Mouse (Mus musculus) hindbrain, embryonic 15.5 days (tissue): ENCODE measurements around the gene Tspoap1. TPM values are rescaled to one million over a fixed set of nuclear protein-coding genes. Genes with fewer than 3 reads are reported as not detected.
A peak's percentile ranks its signal among the peaks of the same experiment; 100 is the strongest.

ENCODE experiments used
- ATAC-seq: fragments of 200-750 bp; cut with Nextera tagmentation; 2 replicates; pipeline ENCODE4 v1.8.0; 2017; ENCODE audit warnings: low read depth, moderate number of reproducible peaks, moderate TSS enrichment; ENCODE audit not compliant: low FRiP score
- H3K27ac ChIP-seq: fragments of 300-500 bp; sonication (generic); replicated peaks from 2 replicates; pipeline ENCODE4 v1.5.1; 2015; ENCODE audit warnings: mild to moderate bottlenecking, inconsistent platforms
- H3K27me3 ChIP-seq: fragments of 300-500 bp; sonication (generic); 2 replicates; pipeline ENCODE4 v1.6.1; 2015; ENCODE audit warnings: control low read depth, inconsistent platforms
- H3K36me3 ChIP-seq: fragments of 300-500 bp; sonication (generic); 2 replicates; pipeline ENCODE4 v1.6.1; 2015; ENCODE audit warnings: control low read depth, inconsistent platforms
- H3K4me1 ChIP-seq: fragments of 300-500 bp; sonication (generic); replicated peaks from 2 replicates; pipeline ENCODE4 v1.6.1; 2015; ENCODE audit warnings: control low read depth, inconsistent platforms
- H3K4me2 ChIP-seq: fragments of 300-500 bp; sonication (generic); 2 replicates; pipeline ENCODE4 v1.6.1; 2015; ENCODE audit warnings: moderate library complexity, mild to moderate bottlenecking, inconsistent platforms
- H3K4me3 ChIP-seq: fragments of 300-500 bp; sonication (generic); 2 replicates; pipeline ENCODE4 v1.5.1; 2015; ENCODE audit warnings: mild to moderate bottlenecking, inconsistent platforms
- H3K9ac ChIP-seq: fragments of 300-500 bp; sonication (generic); 2 replicates; pipeline ENCODE4 v1.6.1; 2015; ENCODE audit warnings: inconsistent platforms
- H3K9me3 ChIP-seq: fragments of 300-500 bp; sonication (generic); 2 replicates; pipeline ENCODE4 v1.6.1; 2016; ENCODE audit warnings: control low read depth, inconsistent platforms
- WGBS: fragments of 180-500 bp; shearing (Covaris S2); methylation state at CpG from one replicate; pipeline ENCODE4 v1.1.7; 2015; 5-methylcytosine and 5-hydroxymethylcytosine counted together
- polyA plus RNA-seq: library from polyadenylated mRNA; unstranded; fragments of >200 nt; fragmentation: Nextera tagmentation; extraction: Ambion mirVana; gene quantifications from 2 replicates; pipeline ENCODE4 v1.2.1, GENCODE M21; 2015

Gene Tspoap1
- polyA plus RNA-seq, 1 experiment from 2014 or later, result 50.4 TPM

DNA sequence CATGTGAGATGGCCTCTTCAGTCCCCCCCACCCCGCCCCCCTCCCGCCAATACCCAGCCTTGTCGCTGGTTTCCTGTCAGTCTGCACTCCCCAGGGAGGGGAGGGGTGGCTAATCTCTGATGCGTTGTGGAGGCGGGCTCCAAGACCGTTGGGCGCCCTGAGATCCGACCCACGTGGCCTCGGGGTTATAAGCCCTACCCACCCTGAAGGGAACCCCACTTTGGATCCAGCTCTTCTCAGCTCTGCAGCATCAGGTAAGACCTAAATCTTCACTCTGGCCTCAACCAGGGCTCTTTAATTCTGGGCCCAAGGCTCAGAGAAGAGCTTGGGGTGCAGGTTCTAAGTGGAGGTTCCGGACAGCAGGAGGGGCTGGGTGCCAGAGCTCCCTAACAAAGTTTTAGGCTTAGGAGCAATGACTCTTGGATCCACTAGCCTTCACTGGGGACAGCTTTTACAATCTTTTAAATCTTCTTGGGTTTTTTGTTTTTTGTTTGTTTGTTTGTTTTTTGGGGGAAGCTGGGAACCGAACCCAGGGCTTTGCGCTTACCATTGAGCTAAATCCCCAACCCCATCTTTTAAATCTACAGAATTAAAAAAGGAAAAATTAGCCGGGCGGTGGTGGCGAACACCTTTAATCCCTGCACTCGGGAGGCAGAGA lies 4.9 kb upstream of the Tspoap1 start:
- H3K27ac ChIP-seq, result no peak overlapping the region
- 83% methylated on average over 17 of the region's 17 CpGs for WGBS
- no peak for ATAC-seq

DNA sequence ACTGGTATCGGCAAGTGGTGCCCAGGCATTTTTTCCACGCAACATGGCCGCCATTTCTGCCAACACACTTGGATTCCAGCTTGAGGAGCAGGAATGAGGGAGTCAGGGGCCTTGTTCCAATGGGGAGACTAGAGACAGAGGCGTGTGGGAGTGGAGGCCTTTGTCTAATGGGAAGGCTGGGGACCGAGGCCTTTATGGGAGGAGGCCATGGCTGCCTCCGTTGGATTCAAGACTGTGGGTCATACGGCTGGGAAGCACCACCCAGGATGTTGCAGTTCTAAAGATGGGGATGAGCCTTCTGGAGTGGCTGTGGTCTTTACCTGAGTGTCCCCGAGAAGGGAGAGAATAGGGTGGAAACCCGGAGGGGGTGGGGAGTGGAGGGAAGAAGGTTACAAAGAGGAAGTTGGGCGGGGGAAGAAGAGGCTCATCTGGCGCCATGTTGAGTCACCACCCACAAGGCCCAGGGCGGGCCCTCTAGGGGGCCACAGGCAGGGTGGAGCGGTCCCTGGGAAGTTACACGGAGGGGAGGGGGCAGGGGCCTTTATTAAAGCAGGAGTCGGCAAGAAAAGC lies 4.0 kb upstream of the Tspoap1 start:
- Histone ChIP-seq H3K9ac (no peak overlapping the region), H3K4me2 (no peak overlapping the region), H3K27me3 (no peaks in the 10 kb centered on the region), H3K27ac (no peak overlapping the region), H3K36me3 (no peaks in the 10 kb centered on the region), H3K4me3 (no peak overlapping the region), H3K4me1 (peaks cover 12% of the 10 kb centered on the region), H3K9me3 (no peaks in the 10 kb centered on the region)
- no peak for ATAC-seq
- 88% methylated on average over 15 of the region's 15 CpGs for whole genome bisulfite sequencing

More for the DNA sequence above, 4.9 kb upstream of the Tspoap1 start:
- H3K4me2 ChIP-seq, result no peak overlapping the region
- H3K4me3 ChIP-seq, result no peak overlapping the region
- peaks cover 9% of the 10 kb centered on the region for H3K4me1 ChIP-seq
- H3K27me3 ChIP-seq, result no peaks in the 10 kb centered on the region
- no peak overlapping the region for H3K9ac ChIP-seq
- H3K9me3 ChIP-seq, result no peaks in the 10 kb centered on the region
- no peaks in the 10 kb centered on the region for H3K36me3 ChIP-seq

DNA sequence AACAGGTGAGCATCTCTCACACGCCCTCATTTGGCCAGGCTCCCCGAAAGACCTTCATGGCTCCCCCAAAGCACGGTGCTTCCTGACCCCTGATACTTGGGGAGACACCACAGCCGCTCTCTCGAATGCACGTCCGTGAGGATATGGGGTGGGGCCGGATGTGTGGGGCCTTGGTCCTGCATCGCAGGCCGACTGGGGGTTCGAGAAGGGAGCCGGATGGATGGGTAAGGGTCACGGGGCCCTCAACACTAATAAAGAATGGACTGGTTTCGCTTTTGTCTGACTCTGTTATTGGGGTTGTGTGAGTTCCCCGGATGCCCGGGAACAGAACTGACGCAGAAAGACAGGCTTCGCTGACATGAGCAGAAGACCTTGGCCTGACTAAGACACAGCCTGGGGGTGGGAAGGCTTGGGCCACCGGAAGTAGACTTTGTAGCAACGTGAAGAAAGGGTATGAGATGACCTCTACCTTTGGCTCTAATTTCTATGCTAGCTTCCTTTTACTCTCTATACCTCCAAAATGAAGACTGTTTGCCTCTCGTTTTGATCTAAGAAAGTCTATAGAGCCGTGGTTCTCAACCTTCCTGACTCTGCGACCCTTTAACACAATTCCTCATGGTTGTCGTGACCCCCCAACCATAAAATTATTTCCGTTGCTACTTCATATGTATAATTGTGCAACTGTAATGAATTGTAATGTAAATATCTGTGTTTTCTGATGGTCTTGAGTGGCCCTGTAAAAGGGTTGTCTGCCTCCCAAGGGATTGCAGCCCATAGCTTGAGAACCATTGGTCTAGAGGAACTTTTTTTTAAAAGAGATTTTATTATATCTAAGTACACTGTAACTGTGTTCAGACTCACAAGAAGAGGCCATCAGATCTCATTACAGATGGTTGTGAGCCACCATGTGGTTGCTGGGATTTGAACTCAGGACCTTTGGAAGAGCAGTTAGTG lies 3.1 kb upstream of the Tspoap1 start:
- Histone ChIP-seq H3K27me3 (no peaks in the 10 kb centered on the region), H3K27ac (no peak overlapping the region), H3K9me3 (no peaks in the 10 kb centered on the region), H3K4me3 (no peak overlapping the region), H3K4me2 (no peak overlapping the region), H3K36me3 (no peaks in the 10 kb centered on the region), H3K4me1 (peaks cover 21% of the 10 kb centered on the region), H3K9ac (no peak overlapping the region)
- ATAC-seq, result no peak
- WGBS, result 89% methylated on average over 25 of the region's 25 CpGs

DNA sequence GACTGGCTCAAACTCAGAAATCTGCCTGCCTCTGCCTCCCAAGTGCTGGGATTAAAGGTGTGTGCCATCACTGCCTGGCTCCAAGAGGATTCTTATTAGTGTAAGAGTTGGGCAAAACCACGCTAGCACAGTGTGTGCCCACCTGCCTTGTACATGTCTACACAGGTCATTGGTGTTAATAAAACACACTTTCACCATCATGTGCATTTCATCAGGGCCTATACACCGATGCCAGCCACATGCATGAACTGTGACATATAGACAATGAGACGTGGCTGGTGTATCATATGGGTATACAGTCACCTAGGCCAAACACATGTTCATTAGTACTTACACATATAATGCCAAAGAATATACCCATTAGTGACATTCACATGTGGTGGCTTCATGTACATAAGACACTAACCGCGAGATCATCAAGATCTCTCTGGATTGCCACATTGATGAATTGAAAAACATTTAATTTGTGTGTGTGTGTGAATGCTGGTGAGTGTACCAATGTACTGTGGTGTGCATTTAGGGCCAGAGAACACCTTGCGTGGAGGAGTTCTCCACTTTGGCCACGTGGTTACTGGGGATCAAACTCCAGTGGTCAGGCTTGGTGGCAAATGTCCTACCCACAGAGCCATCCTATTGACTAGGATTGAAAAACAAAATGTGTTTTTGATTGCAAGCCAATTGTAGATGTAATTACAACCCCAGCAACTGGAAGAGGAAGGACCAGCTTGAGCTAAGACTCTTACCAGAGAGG lies 2.0 kb upstream of the Tspoap1 start:
- Histone ChIP-seq H3K9me3 (no peaks in the 10 kb centered on the region), H3K4me2 (no peak overlapping the region), H3K4me1 (peaks cover 31% of the 10 kb centered on the region), H3K27ac (no peak overlapping the region), H3K9ac (no peak overlapping the region), H3K4me3 (no peak overlapping the region), H3K27me3 (no peaks in the 10 kb centered on the region), H3K36me3 (no peaks in the 10 kb centered on the region)
- WGBS, result 86% methylated on average over 7 of the region's 7 CpGs
- ATAC-seq, result no peak

DNA sequence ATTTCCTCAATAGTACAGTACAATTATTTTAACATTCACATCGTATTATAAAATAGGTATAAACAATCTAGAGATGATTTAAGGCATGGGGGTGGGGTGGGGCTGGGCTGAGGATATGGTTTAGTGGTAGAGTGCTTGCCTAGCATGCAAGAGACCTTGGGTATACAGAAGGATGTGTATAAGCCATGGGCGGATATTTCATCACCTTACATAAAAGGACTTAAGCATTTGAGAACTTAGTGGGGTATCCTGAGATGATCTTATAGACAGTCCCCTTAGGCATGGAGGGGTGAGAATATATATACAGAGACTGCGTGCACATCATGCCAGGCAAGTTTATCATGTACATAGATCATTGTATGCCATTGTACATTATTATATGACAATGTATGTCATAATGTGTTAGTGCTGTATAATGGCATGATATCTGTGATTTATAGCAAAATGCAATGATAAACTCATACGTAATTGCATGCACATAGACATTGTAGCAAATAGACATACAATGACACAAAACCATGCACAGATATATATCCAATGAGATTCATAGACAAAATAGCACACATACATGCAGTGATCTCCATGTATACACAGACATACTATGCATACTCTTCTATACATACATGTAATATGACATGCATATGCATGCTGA lies 1.3 kb upstream of the Tspoap1 start:
- Histone ChIP-seq H3K4me3 (no peak overlapping the region), H3K4me1 (peaks cover 36% of the 10 kb centered on the region), H3K27me3 (no peaks in the 10 kb centered on the region), H3K9me3 (no peaks in the 10 kb centered on the region), H3K36me3 (no peaks in the 10 kb centered on the region), H3K9ac (no peak overlapping the region), H3K27ac (peak overlapping the region; percentile 91; the same call in 1 of the 2 replicates), H3K4me2 (0 out of 2 replicates have a peak overlapping the region, but pooled peaks have one; percentile 96)
- ATAC-seq, result no peak
- WGBS, result 80% methylated on average over 4 of the region's 4 CpGs

DNA sequence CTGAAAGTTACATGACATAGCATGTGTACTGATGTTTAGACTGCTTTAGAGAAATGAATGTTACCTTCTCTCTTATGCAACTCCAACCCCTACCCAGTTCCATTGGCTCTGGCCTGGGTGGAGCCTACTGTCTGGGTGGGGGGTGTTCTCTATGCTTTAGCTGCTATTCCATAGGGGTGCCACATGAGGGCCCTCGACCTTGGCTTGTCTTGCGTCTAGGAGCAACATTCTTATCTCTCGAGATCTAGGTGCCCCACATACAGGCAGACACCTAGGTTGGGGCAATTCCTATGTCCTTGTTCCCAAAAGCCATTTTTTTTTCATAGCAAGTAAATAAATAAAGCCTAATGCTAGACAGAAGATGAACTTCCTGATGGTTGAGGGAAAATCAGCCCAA lies 734 bp upstream of the Tspoap1 start:
- Histone ChIP-seq H3K27ac (peak overlapping the region; percentile 91), H3K9me3 (no peaks in the 10 kb centered on the region), H3K36me3 (no peaks in the 10 kb centered on the region), H3K4me2 (peak overlapping the region; percentile 96), H3K27me3 (no peaks in the 10 kb centered on the region), H3K4me1 (peaks cover 40% of the 10 kb centered on the region), H3K4me3 (peak overlapping the region; percentile 72; the same call in 1 of the 2 replicates), H3K9ac (no peak overlapping the region)
- ATAC-seq, result no peak
- WGBS, result 7% methylated on average over 3 of the region's 3 CpGs

DNA sequence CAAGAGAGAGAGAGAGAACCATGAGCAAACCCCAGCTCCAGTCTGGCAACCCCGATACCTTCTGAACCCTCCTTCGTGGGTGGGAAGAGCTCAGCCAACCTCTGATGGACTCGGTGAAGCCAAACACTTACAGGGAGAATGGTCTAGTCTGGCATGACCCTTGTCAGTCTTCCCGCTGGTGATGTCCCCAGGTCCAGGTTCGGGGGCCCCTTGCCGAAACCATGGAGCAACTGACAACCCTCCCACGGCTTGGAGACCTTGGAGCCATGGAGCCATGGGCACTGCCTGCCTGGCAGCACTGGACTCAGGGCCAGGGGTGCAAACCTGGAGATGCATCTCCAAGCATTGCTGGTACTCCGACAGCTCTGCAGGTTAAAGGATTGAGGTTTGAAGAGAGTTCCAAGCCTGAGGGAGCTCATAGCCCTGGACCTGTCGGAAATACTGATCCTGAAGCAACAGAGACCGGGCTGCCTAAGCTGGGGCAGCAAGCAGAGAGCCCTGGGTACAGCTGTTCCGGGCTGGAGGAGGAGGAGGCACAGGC lies 910 bp downstream of the Tspoap1 start:
- Histone ChIP-seq H3K27ac (peak overlapping the region; percentile 91; the same call in 1 of the 2 replicates), H3K4me3 (peak overlapping the region; percentile 72), H3K4me1 (peaks cover 50% of the 10 kb centered on the region), H3K9ac (peak overlapping the region; percentile 63), H3K4me2 (peak overlapping the region; percentile 96), H3K27me3 (no peaks in the 10 kb centered on the region), H3K36me3 (no peaks in the 10 kb centered on the region), H3K9me3 (no peaks in the 10 kb centered on the region)
- ATAC-seq, result no peak
- WGBS, result 58% methylated on average over 11 of the region's 11 CpGs

DNA sequence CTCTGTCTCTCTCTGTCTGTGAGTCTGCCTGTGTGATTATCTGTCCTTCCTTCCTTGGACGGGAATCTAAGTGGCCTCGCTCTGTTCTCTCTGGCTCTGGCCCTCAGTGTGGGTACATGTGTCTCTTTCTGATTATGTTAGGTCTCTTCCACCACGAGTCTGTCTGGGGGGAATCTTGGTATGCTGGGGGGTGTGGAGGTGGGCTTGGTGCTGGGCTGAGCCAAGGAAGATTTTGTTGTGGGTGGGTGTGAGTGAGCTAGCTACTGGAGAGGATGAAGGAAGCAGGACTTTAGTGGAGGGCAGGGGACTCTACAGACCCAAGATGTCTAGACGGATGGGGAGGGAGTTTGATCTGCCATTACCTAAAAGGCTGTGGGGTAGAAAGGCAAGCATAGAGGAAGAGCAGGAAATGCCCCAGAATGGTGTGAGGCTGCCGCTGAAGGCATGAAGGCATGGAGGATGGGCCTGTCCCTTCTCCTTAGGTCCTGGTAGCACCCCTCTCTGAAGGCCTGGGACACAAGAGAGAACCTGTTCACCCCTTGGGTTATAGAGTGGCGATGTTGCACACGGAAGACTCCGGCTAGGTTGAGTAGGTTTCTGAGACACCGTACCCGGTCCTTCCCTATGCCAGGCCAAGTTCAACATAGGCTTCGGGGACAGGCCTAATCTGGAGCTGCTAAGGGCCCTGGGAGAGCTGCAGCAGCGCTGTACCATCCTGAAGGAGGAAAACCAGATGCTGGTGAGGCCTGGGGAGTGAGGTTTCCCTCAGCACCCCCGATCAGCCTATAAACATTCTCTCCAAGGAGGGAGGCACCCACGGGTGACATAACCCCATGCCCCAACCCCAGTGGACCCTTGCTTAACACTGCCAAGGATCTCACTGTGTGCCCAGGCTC lies 1.7 kb downstream of the Tspoap1 start:
- 72% methylated on average over 14 of the region's 14 CpGs for WGBS
- Histone ChIP-seq H3K4me2 (peak overlapping the region; percentile 96), H3K9me3 (no peaks in the 10 kb centered on the region), H3K4me3 (peak overlapping the region; percentile 72), H3K36me3 (peaks cover 6% of the 10 kb centered on the region), H3K27me3 (no peaks in the 10 kb centered on the region), H3K4me1 (peaks cover 50% of the 10 kb centered on the region), H3K9ac (peak overlapping the region; percentile 63), H3K27ac (peak overlapping the region; percentile 83; the same call in 1 of the 2 replicates)
- ATAC-seq, result no peak

DNA sequence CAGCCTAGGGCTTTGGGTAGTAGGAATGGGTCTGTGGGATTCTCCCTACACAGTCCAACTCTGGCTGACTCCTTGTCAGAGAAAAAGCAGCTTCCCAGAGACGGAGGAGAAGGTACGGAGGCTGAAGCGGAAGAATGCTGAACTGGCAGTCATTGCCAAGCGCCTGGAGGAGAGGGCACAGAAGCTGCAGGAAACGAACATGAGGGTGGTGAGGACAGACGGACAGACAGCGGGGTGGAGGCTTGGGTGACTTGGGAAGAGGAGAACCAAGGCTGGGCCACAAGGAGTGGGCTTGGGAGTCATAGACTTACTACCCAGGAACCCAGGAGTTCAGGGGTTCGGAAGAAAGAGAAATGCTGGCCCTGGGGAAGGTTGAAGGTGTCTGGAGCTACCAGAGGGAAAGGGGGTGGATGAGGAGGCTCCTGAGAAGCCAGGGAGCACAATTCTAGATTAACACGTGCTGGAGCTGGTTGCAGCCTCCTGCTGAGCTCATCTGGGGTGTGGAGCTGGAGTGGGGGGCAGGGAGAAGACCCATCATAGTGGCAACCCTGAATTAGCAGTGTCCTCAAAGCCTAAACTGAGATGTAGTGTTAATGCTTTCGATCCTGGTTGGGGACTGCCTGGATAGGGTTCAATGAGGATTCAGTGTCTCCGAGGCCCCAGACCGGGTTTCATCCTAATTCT lies 2.5 kb downstream of the Tspoap1 start:
- 40% methylated on average over 12 of the region's 12 CpGs for WGBS
- H3K9me3 ChIP-seq, result no peaks in the 10 kb centered on the region
- H3K4me2 ChIP-seq, result peak overlapping the region; percentile 96
- H3K9ac ChIP-seq, result peak overlapping the region; percentile 63
- peak overlapping the region; percentile 72 for H3K4me3 ChIP-seq
- ATAC-seq, result no peak
- no peaks in the 10 kb centered on the region for H3K27me3 ChIP-seq
- H3K4me1 ChIP-seq, result peaks cover 50% of the 10 kb centered on the region
- peak overlapping the region; percentile 83 for H3K27ac ChIP-seq
- peaks cover 13% of the 10 kb centered on the region for H3K36me3 ChIP-seq

DNA sequence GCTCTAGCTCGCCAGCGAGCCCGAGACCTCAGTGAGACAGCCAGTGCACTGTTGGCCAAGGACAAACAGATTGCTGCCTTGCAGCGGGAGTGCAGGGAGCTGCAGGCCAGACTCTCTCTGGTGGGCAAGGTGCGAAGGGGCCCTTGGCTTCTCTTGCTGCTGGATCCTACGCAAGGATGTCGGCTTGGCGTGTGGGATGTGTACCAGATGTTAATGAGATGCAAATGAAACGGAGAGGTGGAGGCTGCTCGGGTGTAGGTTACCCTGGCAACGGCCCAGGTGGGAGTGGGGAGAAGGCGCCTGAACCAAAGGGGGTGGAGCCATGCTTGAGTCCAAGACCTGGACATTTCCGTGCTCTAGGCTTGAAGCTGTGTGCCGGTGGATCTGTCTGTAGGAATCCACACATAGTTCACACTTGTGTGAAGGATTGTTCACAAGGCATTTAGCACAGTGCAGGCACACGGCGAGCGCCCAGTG lies 3.2 kb downstream of the Tspoap1 start:
- H3K27ac ChIP-seq, result peak overlapping the region; percentile 83
- H3K36me3 ChIP-seq, result peaks cover 18% of the 10 kb centered on the region
- peak overlapping the region; percentile 96 for H3K4me2 ChIP-seq
- ATAC-seq, result peak; percentile 73
- H3K9me3 ChIP-seq, result no peaks in the 10 kb centered on the region
- H3K9ac ChIP-seq, result peak overlapping the region; percentile 63
- peaks cover 50% of the 10 kb centered on the region for H3K4me1 ChIP-seq
- H3K4me3 ChIP-seq, result peak overlapping the region; percentile 72
- WGBS, result 2% methylated on average over 16 of the region's 17 CpGs
- H3K27me3 ChIP-seq, result no peaks in the 10 kb centered on the region
